Mouse (Mus musculus): ENCODE data around the gene Spon1.

Spon1 gene

GRCm38 (mm10) chr7:113765667-113766497, at the start of gene Spon1:
TSS of gene Spon1 (plus strand) at chr7:113765998.
- no peak for DNase-seq (ENCODE audit: low read depth, low spot score)

GRCm38 (mm10) chr7:113721994-113722393, 43.8 kb upstream of the Spon1 start:
- no peak for DNase-seq (ENCODE audit: low read depth, low spot score)

GRCm38 (mm10) chr7:113723905-113724304, 41.9 kb upstream of the Spon1 start:
- DNase-seq (ENCODE audit: low read depth, low spot score), result no peak

DNA sequence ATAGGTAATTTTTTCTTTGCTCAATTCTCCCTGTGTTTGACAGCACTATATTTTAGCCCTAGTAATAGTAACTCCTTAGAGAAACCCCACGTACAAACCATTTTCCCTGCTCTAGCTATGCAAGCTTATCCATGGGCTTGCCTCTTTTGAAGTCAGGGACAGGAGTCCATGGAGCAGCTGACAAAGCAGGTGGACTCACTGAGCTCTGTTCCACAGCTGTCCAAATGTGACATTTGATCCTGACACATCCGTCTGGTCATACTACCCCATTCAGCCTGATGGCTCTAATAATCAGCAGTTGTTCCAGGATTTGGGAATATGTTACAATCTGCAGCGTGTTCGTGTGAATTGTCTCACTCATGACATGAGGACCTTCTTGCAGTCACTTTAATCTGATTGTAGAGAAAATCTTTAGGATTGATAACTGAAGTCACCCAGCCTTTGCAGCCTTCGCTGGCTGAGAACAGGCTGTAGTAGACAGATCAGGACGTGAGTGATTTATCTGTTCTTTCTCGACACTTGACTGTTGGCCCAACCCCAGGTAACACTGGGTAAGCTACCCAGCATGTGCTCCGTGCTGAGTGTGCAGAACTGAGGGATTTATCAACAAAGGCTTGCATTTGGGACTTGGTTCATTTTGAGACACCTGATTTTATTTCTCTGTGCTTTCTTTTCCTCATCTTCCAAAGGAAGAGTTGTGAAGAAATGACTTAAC, 37.6 kb upstream of the Spon1 start:
- no peak for DNase-seq (ENCODE audit: low read depth, low spot score)

GRCm38 (mm10) chr7:113728926-113729325, 36.9 kb upstream of the Spon1 start:
- DNase-seq (ENCODE audit: low read depth, low spot score), result no peak

DNA sequence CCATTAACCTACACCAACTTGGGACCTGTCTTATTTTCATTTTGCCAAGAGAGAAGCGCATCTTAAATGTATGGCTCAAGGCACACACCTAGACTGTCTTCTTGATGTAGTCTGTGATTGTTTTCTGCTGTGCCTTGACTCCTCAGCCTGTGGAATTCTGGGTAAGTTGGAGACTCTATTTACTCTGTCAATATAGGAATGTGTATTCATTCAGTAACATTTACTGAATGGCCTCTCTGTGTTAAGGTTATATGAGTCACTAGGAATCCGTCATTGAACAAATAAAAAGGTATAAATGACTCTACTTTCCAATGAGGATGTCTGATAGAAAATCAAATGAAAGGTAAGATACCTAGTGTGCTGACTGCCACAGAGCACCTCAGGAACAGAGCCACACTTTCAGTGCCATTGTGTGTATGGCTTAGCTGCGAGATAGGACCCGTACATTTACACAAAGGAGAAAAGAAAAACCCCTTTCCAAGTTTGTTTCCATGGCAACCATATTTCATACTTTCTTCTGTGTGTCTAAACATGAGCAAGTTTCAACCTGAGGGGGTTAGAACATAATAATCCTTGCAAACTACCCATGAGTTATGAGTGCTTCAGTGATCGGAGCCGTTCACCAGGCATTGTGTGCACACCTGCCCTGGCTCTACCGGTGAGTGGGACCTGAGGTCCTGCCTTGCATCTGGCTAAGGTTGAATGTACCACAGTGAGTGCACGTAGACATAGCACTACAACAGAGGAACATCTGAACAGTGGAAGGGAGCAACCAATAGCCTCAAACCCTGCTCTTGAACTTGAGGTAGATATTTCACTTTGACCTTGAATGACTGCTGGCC, 35.2 kb upstream of the Spon1 start:
- DNase-seq (ENCODE audit: low read depth, low spot score), result no peak

GRCm38 (mm10) chr7:113737790-113738362, 27.9 kb upstream of the Spon1 start:
- no peak for DNase-seq (ENCODE audit: low read depth, low spot score)

DNA sequence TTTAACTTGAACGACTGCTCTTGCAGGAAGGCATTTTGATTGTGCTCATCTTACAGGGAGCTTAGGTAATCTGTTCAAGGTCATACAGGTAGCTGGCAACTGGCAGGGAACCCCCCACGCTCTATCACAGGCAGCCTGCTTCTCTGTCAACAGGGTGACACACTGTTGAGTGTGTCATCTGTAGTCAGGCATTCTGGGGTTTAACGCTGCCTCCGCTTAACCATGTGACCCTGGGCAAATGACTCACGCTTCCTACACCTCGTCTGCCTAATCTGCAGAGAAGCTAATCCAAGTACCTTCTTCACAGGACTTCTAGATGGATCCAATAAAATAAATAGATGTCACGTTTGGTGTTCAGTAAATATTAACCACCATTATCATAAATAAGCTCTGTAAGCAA, 26.6 kb upstream of the Spon1 start:
- no peak for DNase-seq (ENCODE audit: low read depth, low spot score)

- peak; percentile 8 for DNase-seq (ENCODE audit: low read depth, low spot score)
Observed at GRCm38 (mm10) chr7:113742644-113743043, 23.2 kb upstream of the Spon1 start.

DNA sequence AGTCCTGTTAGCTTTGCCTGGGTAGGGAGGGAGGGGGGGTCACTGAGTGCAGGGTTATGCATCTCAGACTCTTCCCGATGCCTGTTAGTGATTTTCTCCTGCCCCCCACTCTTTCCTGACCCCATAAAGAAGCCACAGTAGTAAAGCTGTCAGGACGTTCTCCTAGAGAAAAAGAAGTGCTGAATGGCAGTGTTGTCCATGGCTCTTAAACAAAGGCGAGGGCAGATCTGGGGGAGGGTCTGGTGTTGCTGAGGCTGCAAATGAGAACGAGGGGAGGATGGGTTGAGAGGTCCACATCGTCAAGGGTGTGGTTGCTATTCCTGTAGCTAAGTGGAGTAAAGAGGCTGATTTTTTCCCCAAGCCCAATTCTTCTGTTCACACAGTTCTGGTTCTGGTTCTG, 21.8 kb upstream of the Spon1 start:
- no peak for DNase-seq (ENCODE audit: low read depth, low spot score)

DNA sequence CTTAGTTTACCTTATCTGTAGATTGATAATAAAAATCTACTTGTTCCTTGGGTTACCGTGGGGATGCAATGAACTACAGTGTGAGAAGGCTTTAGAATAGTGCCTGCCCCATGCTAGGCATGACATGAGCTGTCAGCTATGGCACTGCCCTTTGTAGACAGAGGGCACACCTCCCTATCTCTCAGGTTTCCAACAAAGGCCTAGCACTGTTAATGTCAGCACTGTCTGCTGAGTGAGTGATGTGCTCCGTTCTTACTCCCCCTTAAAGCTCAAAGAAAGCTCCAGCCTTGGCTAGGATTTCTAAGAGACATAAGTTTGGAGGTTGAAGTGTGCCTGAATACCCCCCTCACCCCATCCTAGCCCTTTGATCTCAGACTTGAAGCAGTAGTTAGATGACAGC, 9.2 kb upstream of the Spon1 start:
- DNase-seq (ENCODE audit: low read depth, low spot score), result no peak

DNA sequence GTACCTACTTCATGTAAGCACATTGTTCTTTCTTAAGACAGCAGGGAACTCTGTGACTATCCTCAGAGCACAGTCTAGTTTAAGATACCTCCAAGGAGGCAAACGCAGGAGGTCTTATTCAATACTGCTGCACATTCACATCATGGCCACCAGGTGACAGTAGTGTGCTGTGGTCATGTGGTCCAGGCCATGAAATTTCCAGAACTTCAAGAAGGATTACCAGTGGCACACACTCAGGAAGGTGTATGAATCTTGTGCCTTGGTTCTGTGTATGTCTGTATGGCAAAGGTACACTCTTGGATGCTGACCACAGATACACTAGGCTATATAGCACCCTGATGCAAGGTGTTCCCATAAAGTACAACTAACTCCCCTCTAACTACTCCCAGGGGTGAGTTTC, 6.6 kb upstream of the Spon1 start:
- DNase-seq (ENCODE audit: low read depth, low spot score), result peak; percentile 44

GRCm38 (mm10) chr7:113765133-113765532, 665 bp upstream of the Spon1 start:
- no peak for DNase-seq (ENCODE audit: low read depth, low spot score)

GRCm38 (mm10) chr7:113766498-113766941, 722 bp downstream of the Spon1 start:
- no peak for DNase-seq (ENCODE audit: low read depth, low spot score)

DNA sequence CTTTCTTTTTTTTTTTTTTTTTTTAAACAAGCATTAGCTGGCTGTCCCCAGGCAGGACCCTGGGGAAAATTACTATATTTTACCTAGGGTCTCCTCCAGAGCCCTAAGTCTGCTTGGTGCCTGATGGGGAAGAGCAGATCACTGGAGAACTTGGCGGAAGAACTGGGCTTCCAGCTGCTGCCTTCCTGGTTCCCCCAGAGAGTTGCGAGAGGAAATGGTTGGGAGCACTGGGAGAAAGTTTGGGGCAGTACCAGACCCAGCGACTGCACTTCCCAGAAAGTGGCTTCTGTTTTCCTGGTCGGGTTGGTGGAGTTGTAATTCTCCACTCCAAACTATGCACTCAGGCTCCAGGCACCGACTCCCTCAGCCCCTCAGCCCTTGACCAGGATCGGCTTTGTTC, 1.7 kb downstream of the Spon1 start:
- no peak for DNase-seq (ENCODE audit: low read depth, low spot score)

- no peak for DNase-seq (ENCODE audit: low read depth, low spot score)
Observed at GRCm38 (mm10) chr7:113768174-113768935, 2.6 kb downstream of the Spon1 start.

DNA sequence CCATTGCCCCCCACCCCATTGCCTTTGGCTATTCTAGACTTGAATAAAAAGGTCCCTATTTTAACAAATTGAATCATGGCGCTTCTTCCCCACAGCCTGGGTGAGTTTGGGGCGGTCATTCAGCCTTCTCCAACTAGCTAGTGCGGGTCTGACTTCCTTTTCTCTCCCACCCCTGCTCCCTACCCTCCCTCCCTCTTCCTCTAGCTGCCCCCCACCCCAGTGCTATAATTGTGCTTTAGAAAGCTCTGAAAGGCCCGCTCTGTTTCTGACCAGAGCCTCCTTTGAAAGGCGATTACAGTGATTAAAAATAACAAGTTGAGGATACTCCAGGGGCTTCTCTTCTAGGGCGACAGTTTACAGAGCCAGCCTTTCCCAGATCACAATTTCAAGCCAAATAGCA, 3.5 kb downstream of the Spon1 start:
- DNase-seq (ENCODE audit: low read depth, low spot score), result no peak

DNA sequence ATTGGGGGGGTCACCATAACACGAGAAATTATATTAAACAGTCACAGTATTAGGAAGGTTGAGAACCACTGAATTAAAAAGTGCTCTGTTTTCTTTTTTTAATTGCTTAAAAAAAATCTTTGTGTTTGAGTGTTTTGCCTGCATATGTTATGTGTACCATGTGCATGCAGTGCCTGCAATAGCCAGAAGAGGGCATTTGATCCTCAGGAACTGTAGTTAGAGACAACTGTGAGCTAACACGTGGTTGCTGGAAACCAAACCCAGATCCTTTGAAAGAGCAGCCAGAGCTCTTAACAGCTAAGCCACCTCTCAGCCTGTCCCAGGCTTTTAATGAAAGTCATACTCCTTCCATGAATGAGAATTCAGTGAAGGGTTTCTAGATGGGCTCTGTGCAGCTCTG, 6.3 kb downstream of the Spon1 start:
- peak; percentile 29 for DNase-seq (ENCODE audit: low read depth, low spot score)

- peak; percentile 15 for DNase-seq (ENCODE audit: low read depth, low spot score)
Observed at GRCm38 (mm10) chr7:113773436-113773835, 7.6 kb downstream of the Spon1 start.

DNA sequence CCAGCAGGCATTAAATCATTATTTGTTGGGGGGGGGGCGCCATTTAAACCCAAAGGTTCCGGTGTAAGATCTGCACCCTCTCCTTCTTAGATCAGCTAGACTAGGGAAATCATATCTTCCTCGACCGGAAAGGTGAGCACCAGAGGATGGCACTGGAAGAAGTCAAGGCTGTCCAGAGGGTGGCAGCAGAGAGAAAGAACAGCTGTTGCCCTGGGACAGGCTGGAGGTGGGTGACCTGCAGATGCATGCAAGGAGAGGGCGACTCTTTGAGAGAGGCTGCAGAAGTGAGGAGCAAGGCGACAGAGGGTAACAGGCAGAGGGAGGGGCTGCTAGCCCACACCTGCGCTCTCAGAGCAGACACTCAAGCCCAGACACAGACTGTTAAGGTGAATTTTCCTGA, 8.2 kb downstream of the Spon1 start:
- peak; percentile 65 for DNase-seq (ENCODE audit: low read depth, low spot score)

GRCm38 (mm10) chr7:113774906-113775305, 9.1 kb downstream of the Spon1 start:
- DNase-seq (ENCODE audit: low read depth, low spot score), result no peak

All from A20 (cell line).